Mouse (Mus musculus): ENCODE results near the gene Nxph4. TPM values are rescaled to one million over a fixed set of nuclear protein-coding genes. Genes with fewer than 3 reads are reported as not detected.

Gene Nxph4
- polyA plus RNA-seq, 1 experiment from 2014 or later, result 3.0 TPM

DNA sequence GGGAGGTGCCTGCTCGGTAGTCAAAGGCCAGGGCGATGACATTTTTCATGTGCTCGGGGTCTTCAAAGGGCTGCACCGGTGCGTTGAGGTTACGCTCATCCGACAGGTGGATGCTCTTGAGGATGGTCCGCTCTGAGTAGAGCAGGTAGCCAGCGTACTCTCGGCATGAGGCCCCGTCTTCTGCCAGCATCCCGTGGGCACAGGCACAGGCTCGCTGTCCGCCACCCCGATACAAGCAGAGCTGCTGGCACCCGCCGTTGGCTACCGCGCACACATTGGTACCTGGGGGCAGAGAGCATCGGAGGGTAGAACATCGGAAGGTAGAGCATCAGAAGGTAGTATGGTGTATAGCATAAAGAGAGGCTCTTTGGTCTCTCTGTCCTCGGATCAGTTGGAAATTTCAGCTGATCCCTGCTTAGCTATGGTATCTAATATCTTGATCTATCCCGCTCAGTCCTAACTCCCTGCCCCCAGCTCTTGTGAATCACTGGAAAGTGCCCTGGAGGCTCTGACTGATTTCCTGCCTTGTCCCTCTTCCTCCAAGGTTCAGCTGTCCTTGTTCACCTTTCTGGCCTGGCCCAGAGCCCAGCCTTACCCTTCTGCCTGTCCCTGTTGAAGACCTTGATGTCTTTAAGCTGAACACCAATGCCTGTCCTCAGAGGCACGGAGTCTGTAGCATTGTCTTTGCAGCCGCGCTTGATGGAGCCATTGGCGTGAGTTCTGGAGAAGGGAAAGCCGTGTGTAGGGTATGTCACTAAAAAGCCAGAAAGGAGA, 32.4 kb upstream of the Nxph4 start:
- H3K27ac ChIP-seq, result no peak overlapping the region
- H3K4me2 ChIP-seq, result no peak overlapping the region
- H3K36me3 ChIP-seq, result peaks cover 85% of the 10 kb centered on the region
- ATAC-seq (ENCODE audit: insufficient number of reproducible peaks, insufficient read depth, low FRiP score, low TSS enrichment, low read depth), result no peak
- no peak overlapping the region for H3K9ac ChIP-seq
- H3K4me1 ChIP-seq, result 0 out of 2 replicates have a peak, but pooled peaks cover 6% of the 10 kb centered on the region
- no peaks in the 10 kb centered on the region for H3K27me3 ChIP-seq
- H3K9me3 ChIP-seq, result no peaks in the 10 kb centered on the region
- H3K4me3 ChIP-seq, result no peak overlapping the region
- 93% methylated on average over 28 of the region's 28 CpGs for WGBS

DNA sequence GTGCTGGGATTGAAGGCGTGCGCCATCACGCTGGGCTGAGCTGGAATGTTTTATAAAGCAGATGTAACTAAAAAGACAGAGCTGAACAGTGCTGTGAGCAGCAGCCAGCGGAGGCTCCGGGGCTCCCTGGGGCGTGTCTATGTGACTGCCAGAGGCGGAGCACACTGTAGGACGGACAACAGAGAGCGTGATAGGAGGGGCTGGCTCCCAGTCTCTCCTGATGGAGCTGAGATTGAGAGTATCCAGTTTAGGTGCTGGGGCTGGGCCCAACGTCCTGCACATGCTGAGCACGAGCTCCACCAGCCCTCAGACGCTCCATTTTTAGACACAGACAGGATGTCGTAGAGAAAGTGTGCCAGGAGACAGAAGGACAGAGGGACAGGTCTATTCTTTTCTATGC, 29.9 kb upstream of the Nxph4 start:
- Histone ChIP-seq H3K27ac (no peak overlapping the region), H3K4me1 (0 out of 2 replicates have a peak, but pooled peaks cover 3% of the 10 kb centered on the region), H3K4me2 (no peak overlapping the region), H3K4me3 (no peak overlapping the region), H3K36me3 (peaks cover 89% of the 10 kb centered on the region), H3K9me3 (no peaks in the 10 kb centered on the region), H3K9ac (0 out of 2 replicates have a peak overlapping the region, but pooled peaks have one; percentile 3), H3K27me3 (no peaks in the 10 kb centered on the region)
- 58% methylated on average over 13 of the region's 13 CpGs for WGBS
- no peak for ATAC-seq (ENCODE audit: insufficient number of reproducible peaks, insufficient read depth, low FRiP score, low TSS enrichment, low read depth)

DNA sequence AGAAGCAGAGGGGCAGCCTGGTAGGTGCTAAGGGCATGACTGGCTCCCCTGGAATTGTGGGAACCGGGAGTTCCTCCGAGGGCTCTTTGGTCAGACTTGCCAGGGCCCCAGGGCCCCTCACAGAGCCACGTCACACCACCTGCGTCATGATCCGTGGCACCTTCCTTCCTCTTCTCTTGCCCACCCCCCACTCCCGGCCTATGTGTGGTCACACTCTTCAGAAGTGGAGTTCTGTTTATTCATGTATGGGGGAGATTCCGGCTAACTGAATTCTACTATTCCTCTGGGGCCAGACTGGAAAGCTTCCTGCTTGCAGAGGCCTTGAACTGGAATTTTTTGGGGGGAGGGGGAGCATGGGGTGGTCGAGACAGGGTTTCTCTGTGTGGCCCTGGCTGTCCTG, 29.5 kb upstream of the Nxph4 start:
- WGBS, result 72% methylated on average over 8 of the region's 8 CpGs
- 0 out of 2 replicates have a peak overlapping the region, but pooled peaks have one; percentile 3 for H3K9ac ChIP-seq
- no peak overlapping the region for H3K4me2 ChIP-seq
- H3K27ac ChIP-seq, result no peak overlapping the region
- no peak for ATAC-seq (ENCODE audit: insufficient number of reproducible peaks, insufficient read depth, low FRiP score, low TSS enrichment, low read depth)
- peaks cover 89% of the 10 kb centered on the region for H3K36me3 ChIP-seq
- H3K4me3 ChIP-seq, result no peak overlapping the region
- H3K27me3 ChIP-seq, result no peaks in the 10 kb centered on the region
- 0 out of 2 replicates have a peak, but pooled peaks cover 3% of the 10 kb centered on the region for H3K4me1 ChIP-seq
- H3K9me3 ChIP-seq, result no peaks in the 10 kb centered on the region

DNA sequence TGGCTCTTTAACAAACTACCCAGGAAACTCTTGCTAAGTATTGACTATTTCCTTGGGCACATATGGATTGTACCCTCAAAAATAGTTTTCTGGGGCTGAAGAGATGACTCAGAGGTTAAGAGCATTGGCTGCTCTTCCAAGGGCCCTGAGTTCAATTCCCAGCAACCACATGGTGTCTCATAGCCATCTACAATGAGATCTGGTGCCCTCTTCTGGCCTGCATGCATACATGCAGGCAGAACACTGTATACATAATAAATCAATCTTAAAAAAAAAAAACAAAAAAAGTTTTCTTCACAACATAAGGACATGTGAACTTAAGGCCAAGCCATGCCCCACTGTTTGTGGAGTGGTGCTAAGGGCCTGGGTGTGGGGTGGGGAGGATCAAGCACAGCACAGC, 26.8 kb upstream of the Nxph4 start:
- Histone ChIP-seq H3K27ac (no peak overlapping the region), H3K4me2 (no peak overlapping the region), H3K4me3 (no peak overlapping the region), H3K4me1 (0 out of 2 replicates have a peak, but pooled peaks cover 3% of the 10 kb centered on the region), H3K9ac (no peak overlapping the region), H3K36me3 (peaks cover 92% of the 10 kb centered on the region), H3K9me3 (no peaks in the 10 kb centered on the region), H3K27me3 (no peaks in the 10 kb centered on the region)
- no peak for ATAC-seq (ENCODE audit: insufficient number of reproducible peaks, insufficient read depth, low FRiP score, low TSS enrichment, low read depth)

- H3K4me1 ChIP-seq, result no peaks in the 10 kb centered on the region
- H3K36me3 ChIP-seq, result peaks cover 100% of the 10 kb centered on the region
- H3K4me3 ChIP-seq, result no peak overlapping the region
- H3K4me2 ChIP-seq, result no peak overlapping the region
- no peak overlapping the region for H3K9ac ChIP-seq
- H3K27ac ChIP-seq, result no peak overlapping the region
- no peaks in the 10 kb centered on the region for H3K9me3 ChIP-seq
- no peak for ATAC-seq (ENCODE audit: insufficient number of reproducible peaks, insufficient read depth, low FRiP score, low TSS enrichment, low read depth)
- H3K27me3 ChIP-seq, result no peaks in the 10 kb centered on the region
- WGBS, result 93% methylated on average over 13 of the region's 13 CpGs
Observed at GRCm38 (mm10) chr10:127557397-127557796, 23.0 kb upstream of the Nxph4 start.

DNA sequence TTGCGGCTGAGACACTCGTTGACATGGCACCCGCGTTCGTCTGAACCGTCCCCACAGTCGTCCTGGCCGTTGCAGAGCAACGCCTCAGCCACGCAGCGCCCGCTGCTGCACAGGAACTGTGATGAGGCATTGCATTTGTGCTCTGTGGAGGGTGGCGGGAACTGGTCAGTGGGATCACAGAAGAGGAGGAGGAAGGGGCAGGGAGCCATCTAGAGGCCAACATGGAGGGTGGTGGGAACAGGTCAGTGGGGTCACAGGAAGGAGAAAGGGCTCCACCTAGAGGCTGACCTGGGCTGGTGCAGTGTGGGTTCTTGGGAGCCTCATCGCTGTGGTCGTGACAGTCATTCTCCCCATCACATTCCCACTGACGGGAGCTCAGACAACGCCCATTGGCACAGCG, 21.3 kb upstream of the Nxph4 start:
- H3K4me1 ChIP-seq, result no peaks in the 10 kb centered on the region

DNA sequence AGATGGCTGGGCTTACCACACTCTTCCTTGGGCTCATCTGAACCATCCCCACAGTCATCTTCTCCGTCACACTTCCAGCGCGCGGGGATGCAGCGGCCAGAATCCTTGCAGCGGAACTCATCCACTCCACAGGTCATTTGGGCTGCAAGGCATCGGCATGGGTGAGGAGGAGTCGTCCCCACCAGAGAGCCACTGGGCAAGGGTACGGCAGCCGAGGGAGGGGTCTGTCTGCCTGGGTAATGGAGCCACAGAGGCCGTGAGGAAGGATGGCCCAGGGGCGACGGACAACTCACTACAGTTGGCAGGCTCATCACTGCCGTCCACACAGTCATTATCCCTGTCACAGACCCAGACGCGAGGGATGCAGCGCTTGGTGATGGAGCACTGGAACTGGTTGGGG, 15.5 kb upstream of the Nxph4 start:
- Histone ChIP-seq H3K27ac (no peak overlapping the region), H3K4me2 (no peak overlapping the region), H3K27me3 (no peaks in the 10 kb centered on the region), H3K9ac (no peak overlapping the region), H3K4me1 (no peaks in the 10 kb centered on the region), H3K9me3 (no peaks in the 10 kb centered on the region), H3K36me3 (peaks cover 100% of the 10 kb centered on the region), H3K4me3 (no peak overlapping the region)
- WGBS, result 89% methylated on average over 17 of the region's 17 CpGs
- no peak for ATAC-seq (ENCODE audit: insufficient number of reproducible peaks, insufficient read depth, low FRiP score, low TSS enrichment, low read depth)

More for the DNA sequence above, 21.3 kb upstream of the Nxph4 start:
- Histone ChIP-seq H3K9ac (no peak overlapping the region), H3K4me3 (no peak overlapping the region), H3K27me3 (no peaks in the 10 kb centered on the region), H3K9me3 (no peaks in the 10 kb centered on the region), H3K27ac (no peak overlapping the region), H3K4me2 (no peak overlapping the region), H3K36me3 (peaks cover 100% of the 10 kb centered on the region)
- no peak for ATAC-seq (ENCODE audit: insufficient number of reproducible peaks, insufficient read depth, low FRiP score, low TSS enrichment, low read depth)
- 73% methylated on average over 18 of the region's 18 CpGs for WGBS

DNA sequence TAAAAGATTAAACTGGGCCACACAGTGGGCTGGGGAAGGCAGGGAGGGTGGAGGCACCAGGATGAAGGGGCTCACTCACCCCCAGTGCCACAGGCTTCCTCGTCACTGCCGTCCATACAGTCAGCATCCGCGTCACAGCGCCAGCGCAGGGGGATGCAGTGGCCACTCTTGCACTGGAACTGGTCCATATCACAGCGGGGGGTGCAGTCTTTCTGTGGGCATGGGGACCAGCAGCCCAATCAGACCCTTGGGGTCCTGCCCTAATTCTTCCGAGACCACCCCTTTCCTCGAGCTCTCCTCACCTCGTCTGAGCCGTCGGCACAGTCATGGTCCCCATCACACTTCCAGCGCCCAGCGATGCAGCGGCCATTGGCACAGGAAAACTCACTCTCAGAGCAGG, 13.9 kb upstream of the Nxph4 start:
- whole genome bisulfite sequencing, result 95% methylated on average over 15 of the region's 15 CpGs
- no peak for ATAC-seq (ENCODE audit: insufficient number of reproducible peaks, insufficient read depth, low FRiP score, low TSS enrichment, low read depth)
- Histone ChIP-seq H3K27me3 (no peaks in the 10 kb centered on the region), H3K4me2 (no peak overlapping the region), H3K4me1 (no peaks in the 10 kb centered on the region), H3K9me3 (no peaks in the 10 kb centered on the region), H3K27ac (no peak overlapping the region), H3K9ac (no peak overlapping the region), H3K36me3 (peaks cover 100% of the 10 kb centered on the region), H3K4me3 (no peak overlapping the region)

DNA sequence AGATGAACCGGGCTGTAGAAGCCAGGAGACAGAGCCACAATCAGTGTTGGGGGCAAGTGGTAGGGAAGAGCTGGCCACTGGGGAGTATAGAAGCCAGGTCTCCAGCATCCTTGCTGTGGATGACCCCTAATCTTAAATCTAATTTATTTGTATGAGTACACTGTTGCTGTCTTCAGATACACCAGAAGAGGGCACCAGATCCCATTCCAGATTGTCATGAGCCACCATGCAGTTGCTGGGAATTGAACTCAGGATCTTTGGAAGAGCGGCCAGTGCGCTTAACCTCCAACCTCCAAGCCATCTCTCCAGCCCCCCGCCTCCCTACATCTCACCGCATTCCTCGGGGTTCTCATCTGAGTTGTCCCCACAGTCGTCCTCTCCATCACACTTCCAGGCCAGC, 12.1 kb upstream of the Nxph4 start:
- Histone ChIP-seq H3K4me1 (no peaks in the 10 kb centered on the region), H3K9ac (no peak overlapping the region), H3K9me3 (no peaks in the 10 kb centered on the region), H3K4me3 (no peak overlapping the region), H3K27ac (no peak overlapping the region), H3K4me2 (no peak overlapping the region), H3K36me3 (peaks cover 100% of the 10 kb centered on the region), H3K27me3 (no peaks in the 10 kb centered on the region)
- no peak for ATAC-seq (ENCODE audit: insufficient number of reproducible peaks, insufficient read depth, low FRiP score, low TSS enrichment, low read depth)
- WGBS, result 89% methylated on average over 7 of the region's 7 CpGs

GRCm38 (mm10) chr10:127544375-127544774, 10.0 kb upstream of the Nxph4 start:
- WGBS, result 91% methylated on average over 20 of the region's 20 CpGs
- H3K9me3 ChIP-seq, result no peaks in the 10 kb centered on the region
- no peaks in the 10 kb centered on the region for H3K27me3 ChIP-seq
- H3K4me3 ChIP-seq, result no peak overlapping the region
- no peak for ATAC-seq (ENCODE audit: insufficient number of reproducible peaks, insufficient read depth, low FRiP score, low TSS enrichment, low read depth)
- peaks cover 99% of the 10 kb centered on the region for H3K36me3 ChIP-seq
- H3K27ac ChIP-seq, result no peak overlapping the region
- no peak overlapping the region for H3K4me2 ChIP-seq
- H3K4me1 ChIP-seq, result no peaks in the 10 kb centered on the region
- no peak overlapping the region for H3K9ac ChIP-seq

DNA sequence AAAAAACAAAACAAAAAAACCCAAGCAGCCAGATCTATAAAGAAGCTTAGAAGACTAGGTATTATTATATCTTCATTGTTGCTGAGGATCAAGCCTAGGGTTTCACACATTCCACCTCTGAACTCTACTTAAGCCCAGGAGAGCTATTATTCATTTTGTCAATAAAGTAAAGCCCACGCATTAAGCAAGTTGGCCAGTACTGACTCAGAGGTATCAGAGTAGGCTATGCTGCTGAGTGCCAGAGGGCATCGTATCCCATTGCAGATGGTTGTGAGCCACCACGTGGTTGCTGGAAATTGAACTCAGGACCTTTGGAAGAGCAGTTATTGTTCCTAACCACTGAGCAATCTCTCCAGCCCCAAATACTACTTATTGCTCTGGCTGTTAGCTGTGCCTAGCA, 9.6 kb upstream of the Nxph4 start:
- no peaks in the 10 kb centered on the region for H3K27me3 ChIP-seq
- H3K4me2 ChIP-seq, result no peak overlapping the region
- H3K9ac ChIP-seq, result no peak overlapping the region
- H3K9me3 ChIP-seq, result no peaks in the 10 kb centered on the region
- 73% methylated on average over 3 of the region's 3 CpGs for WGBS
- no peak for ATAC-seq (ENCODE audit: insufficient number of reproducible peaks, insufficient read depth, low FRiP score, low TSS enrichment, low read depth)
- H3K27ac ChIP-seq, result no peak overlapping the region
- no peak overlapping the region for H3K4me3 ChIP-seq
- H3K36me3 ChIP-seq, result peaks cover 99% of the 10 kb centered on the region
- no peaks in the 10 kb centered on the region for H3K4me1 ChIP-seq

DNA sequence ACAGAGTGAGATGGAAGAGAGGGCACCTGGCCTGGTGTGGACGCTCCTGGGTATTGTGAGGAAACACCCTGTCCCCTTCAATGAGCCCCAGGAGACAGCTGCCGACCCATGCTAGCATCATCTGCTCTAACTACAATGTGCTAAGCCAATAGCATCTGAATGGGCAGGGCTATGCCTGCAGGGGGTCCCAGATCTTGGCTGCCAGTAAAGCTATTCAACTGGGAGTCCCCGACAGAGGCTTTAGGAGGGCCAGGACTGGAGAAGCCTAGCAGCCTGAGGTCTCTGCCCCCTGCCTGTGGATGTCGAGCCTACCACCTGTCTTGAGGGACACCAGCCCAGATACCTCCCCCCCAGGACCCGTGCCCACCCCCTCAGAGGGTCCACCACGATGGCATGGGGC, 8.4 kb upstream of the Nxph4 start:
- H3K36me3 ChIP-seq, result peaks cover 95% of the 10 kb centered on the region
- 52% methylated on average over 6 of the region's 6 CpGs for WGBS
- H3K9me3 ChIP-seq, result no peaks in the 10 kb centered on the region
- no peak overlapping the region for H3K4me2 ChIP-seq
- H3K9ac ChIP-seq, result no peak overlapping the region
- H3K4me3 ChIP-seq, result no peak overlapping the region
- H3K27me3 ChIP-seq, result peaks cover 4% of the 10 kb centered on the region; the same call in 1 of the 2 replicates
- H3K27ac ChIP-seq, result no peak overlapping the region
- ATAC-seq (ENCODE audit: insufficient number of reproducible peaks, insufficient read depth, low FRiP score, low TSS enrichment, low read depth), result no peak
- no peaks in the 10 kb centered on the region for H3K4me1 ChIP-seq
